Mouse (Mus musculus) B cell, adult 2 months (primary cell): ENCODE results near the gene Ugt2b5.
"Not testable (repeated sequence)": the region's sequence is repeated elsewhere in the genome, so short reads cannot be mapped to it uniquely, and the experiment has no call there.

ENCODE experiments used
- DNase-seq, 2 experiments: peaks; one replicate each; pipeline ENCODE4 v3.0.0; 2022

Gene Ugt2b5

GRCm38 (mm10) chr5:87140196-87140595 is at the start of gene Ugt2b5:
Gene Ugt2b5 (minus strand): TSS chr5:87140318.
- DNase-seq = not testable (repeated sequence)

GRCm38 (mm10) chr5:87175780-87176179 is 35.7 kb upstream of the Ugt2b5 start:
- not testable (repeated sequence) for DNase-seq

- DNase-seq = no peak
Measured at GRCm38 (mm10) chr5:87174671-87175070, 34.6 kb upstream of the Ugt2b5 start.

GRCm38 (mm10) chr5:87147741-87148454 is 7.8 kb upstream of the Ugt2b5 start:
- DNase-seq = no peak

GRCm38 (mm10) chr5:87142865-87143456 is 2.8 kb upstream of the Ugt2b5 start:
- DNase-seq = no peak

- not testable (repeated sequence) for DNase-seq
Measured at GRCm38 (mm10) chr5:87103697-87104096, 36.4 kb downstream of the Ugt2b5 start.

- no peak for DNase-seq
Measured at GRCm38 (mm10) chr5:87092346-87093027, 47.6 kb downstream of the Ugt2b5 start, which contains the start of gene Ugt2b36. Gene Ugt2b36 (minus strand): TSS chr5:87092555.

- DNase-seq = no peak
Measured at GRCm38 (mm10) chr5:87091111-87091510, 49.0 kb downstream of the Ugt2b5 start.

GRCm38 (mm10) chr5:87089264-87089663 is 50.9 kb downstream of the Ugt2b5 start:
- DNase-seq = no peak

GRCm38 (mm10) chr5:87086269-87086668 is 53.8 kb downstream of the Ugt2b5 start:
- no peak for DNase-seq
